Mouse (Mus musculus) gastrocnemius, postnatal 36 days (tissue): Measurements from ENCODE around the gene BC048507. TPM values are rescaled to one million over a fixed set of nuclear protein-coding genes. Genes with fewer than 3 reads are reported as not detected.

Experiments used
- total RNA-seq, 2 experiments: library from RNA; stranded (reverse); gene quantifications; 2 replicates each; pipeline ENCODE4 v1.2.3; 2021

The BC048507 gene
- total RNA-seq, 2 experiments from 2014 or later = not detected

Other genes with a start within 250 kb of the BC048507 start
- gene Gm49345, start 225.6 kb upstream of the BC048507 start, total RNA-seq = under 1 TPM; 0.22 to 0.41 TPM
- gene Zfp729a, start 225.5 kb upstream of the BC048507 start, total RNA-seq = 1 to 10 TPM; 2.3 to 3.2 TPM
- 1 to 10 TPM; 2.0 to 4.0 TPM for gene Zfp738, start 176.3 kb upstream of the BC048507 start, total RNA-seq
- 1 to 10 TPM; 3.2 to 4.5 TPM for gene Zfp65, start 134.2 kb upstream of the BC048507 start, total RNA-seq
- gene Zfp85, start 108.1 kb upstream of the BC048507 start, total RNA-seq = 1 to 10 TPM; 1.7 to 2.4 TPM
- 1 to 10 TPM; 3.0 to 3.7 TPM for gene Zfp493, start 83.6 kb upstream of the BC048507 start, total RNA-seq
- gene Zfp273, start 49.6 kb upstream of the BC048507 start, total RNA-seq = 1 to 10 TPM; 1.2 to 1.5 TPM
- under 1 TPM in 1 of 2 experiments, not detected in 1; 0.92 TPM for gene Gm10037, start 32.2 kb upstream of the BC048507 start, total RNA-seq